Mouse (Mus musculus) spleen, adult 2 months (tissue): ENCODE results near the gene Alg6. TPM values are rescaled to one million over a fixed set of nuclear protein-coding genes. Genes with fewer than 3 reads are reported as not detected.

ENCODE experiments used
- DNase-seq, 2 experiments: peaks; one replicate each; pipeline versions ENCODE4 v3.0.0 to v3.0.0-alpha.2; 2012 to 2021; ENCODE audit warnings: low spot score in 2 of 2, low read depth in 1 of 2
- H3K27ac ChIP-seq: fragments of 200-500 bp; 2 replicates; pipeline ENCODE4 v1.5.1; 2012; ENCODE audit warnings: low read length, inconsistent platforms; ENCODE audit not compliant: insufficient read depth
- H3K27me3 ChIP-seq: fragments of 200-500 bp; 2 replicates; pipeline ENCODE4 v1.6.1; 2012; ENCODE audit warnings: mild to moderate bottlenecking, moderate library complexity, low read length, inconsistent platforms; ENCODE audit not compliant: control insufficient read depth, insufficient read depth
- H3K36me3 ChIP-seq: fragments of 200-500 bp; 2 replicates; pipeline ENCODE4 v1.6.1; 2012; ENCODE audit warnings: mild to moderate bottlenecking, low read length, inconsistent platforms; ENCODE audit not compliant: control insufficient read depth, insufficient read depth
- H3K4me1 ChIP-seq: fragments of 200-500 bp; 2 replicates; pipeline ENCODE4 v1.6.1; 2011; ENCODE audit warnings: inconsistent platforms; ENCODE audit not compliant: control insufficient read depth, insufficient read depth, insufficient read length
- H3K4me3 ChIP-seq: fragments of 200-500 bp; 2 replicates; pipeline ENCODE4 v1.5.1; 2011; ENCODE audit warnings: mild to moderate bottlenecking, inconsistent platforms; ENCODE audit not compliant: insufficient read depth, insufficient read length; ENCODE audit errors: extremely low read depth
- CTCF ChIP-seq: fragments of 200-500 bp; IDR thresholded peaks from 2 replicates; pipeline ENCODE4 v1.5.1; 2011; ENCODE audit warnings: mild to moderate bottlenecking, inconsistent platforms; ENCODE audit not compliant: insufficient read depth, insufficient read length, insufficient replicate concordance; ENCODE audit errors: extremely low read depth
- POLR2A ChIP-seq: fragments of 200-500 bp; IDR thresholded peaks from 2 replicates; pipeline ENCODE4 v1.6.1; 2011; ENCODE audit warnings: low read depth, low read length, inconsistent platforms
- WGBS: fragments of 180-500 bp; shearing (Covaris S2); methylation state at CpG from one replicate; pipeline ENCODE4 v1.1.7; 2018; 5-methylcytosine and 5-hydroxymethylcytosine counted together
- polyA plus RNA-seq: library from polyadenylated mRNA; depleted of rRNA; stranded (reverse); fragments of >200 nt; gene quantifications from 2 replicates; pipeline ENCODE4 v1.2.3, GENCODE M21; 2012; rRNA removed

Gene Alg6
- 1.2 and 1.3 TPM in 2 replicates for polyA plus RNA-seq

DNA sequence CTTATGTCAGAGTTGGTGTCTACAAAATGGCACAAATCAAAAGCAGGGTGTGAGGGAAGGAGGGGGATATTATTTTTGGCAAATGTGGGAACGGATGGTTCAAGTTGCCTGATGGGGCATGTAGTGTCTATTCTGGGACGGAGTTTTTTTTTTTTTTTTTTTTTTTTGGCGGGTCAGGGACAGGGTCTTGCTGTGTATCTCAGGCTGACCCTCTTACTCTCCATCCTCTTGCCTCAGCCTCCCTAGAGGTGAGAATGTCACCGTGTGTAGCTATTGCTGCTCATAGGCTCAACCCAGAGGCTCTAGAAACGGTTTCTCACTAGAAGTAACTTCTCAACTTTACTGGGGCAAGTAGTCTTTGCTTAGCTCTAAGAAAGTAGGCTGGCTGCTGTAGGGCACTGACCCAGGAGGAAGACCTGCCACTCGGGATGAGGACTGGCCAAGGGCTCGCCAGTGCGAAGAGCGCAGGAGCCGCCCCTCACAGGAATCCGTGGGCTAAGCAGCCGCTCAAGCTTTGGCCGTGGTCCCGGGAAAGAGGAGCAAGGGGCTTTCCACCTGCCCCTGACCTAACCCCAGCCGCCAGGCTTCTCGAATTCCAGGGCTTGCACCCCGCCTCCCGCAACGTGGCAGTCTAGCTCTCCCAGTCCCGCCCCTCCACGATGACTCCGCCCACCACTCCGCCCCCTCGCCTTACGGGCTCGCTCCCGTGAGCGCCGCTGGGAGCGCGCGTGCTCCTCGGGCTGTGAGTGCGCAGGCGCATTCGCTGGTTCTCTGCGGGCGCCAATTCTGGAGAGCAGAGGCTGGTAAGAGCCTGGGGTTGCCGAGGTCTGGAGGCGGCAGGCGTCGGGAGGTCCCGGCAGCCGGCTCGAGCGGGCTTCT lies at the start of gene Alg6:
Alg6 (plus strand) TSS at position 761 of the 879 bp plus-strand sequence.
- TF ChIP-seq CTCF (no peak), POLR2A (no peak)
- H3K4me3 ChIP-seq, result peak within 1 kb of the TSS; percentile 64
- WGBS, result 3% methylated on average over 46 of the region's 46 CpGs
- no peaks in the 10 kb centered on the region for H3K27me3 ChIP-seq
- no peak within 1 kb of the TSS; the same call in 1 of the 2 replicates for H3K27ac ChIP-seq
- peaks cover 5% of the 10 kb centered on the region for H3K4me1 ChIP-seq
- DNase-seq, result peak; percentile 74 to 90
- H3K36me3 ChIP-seq, result no peaks in the 10 kb centered on the region; the same call in 1 of the 2 replicates

DNA sequence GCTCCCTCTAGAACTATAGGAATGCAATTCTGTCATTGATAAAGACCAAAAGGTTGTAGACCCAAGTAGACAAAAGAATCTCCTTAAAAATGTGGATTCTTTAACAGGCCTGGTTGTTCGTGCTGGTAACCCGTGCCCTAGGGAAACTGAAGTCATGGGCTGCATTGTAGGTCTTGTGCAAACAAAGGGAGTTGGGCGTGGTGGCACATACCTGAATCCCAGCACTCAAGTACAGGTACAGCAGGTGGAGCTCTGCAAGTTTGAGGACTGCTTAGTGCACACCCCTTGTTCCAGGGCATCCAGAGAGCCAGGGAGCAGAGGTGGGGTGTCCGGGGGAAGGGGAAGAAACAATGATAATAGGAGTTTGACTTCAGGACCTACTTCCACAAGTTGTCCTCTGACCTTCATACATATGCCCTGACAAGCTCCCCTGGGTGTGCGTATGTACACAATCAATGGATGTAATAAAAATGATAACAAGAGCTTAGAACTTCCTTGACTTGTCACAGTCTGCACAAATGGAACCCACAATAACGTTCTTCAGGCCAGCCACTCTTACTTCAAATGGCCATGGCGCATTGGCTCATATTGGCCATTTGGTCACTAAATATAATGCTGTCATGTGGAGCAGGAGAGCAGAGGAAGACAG lies 45.1 kb upstream of the Alg6 start:
- H3K4me1 ChIP-seq, result no peaks in the 10 kb centered on the region
- DNase-seq, result no peak
- H3K4me3 ChIP-seq, result no peak overlapping the region
- no peaks in the 10 kb centered on the region for H3K27me3 ChIP-seq
- TF ChIP-seq POLR2A (no peak), CTCF (no peak)
- WGBS, result 88% methylated on average over 7 of the region's 7 CpGs
- no peak overlapping the region for H3K27ac ChIP-seq
- no peaks in the 10 kb centered on the region for H3K36me3 ChIP-seq

DNA sequence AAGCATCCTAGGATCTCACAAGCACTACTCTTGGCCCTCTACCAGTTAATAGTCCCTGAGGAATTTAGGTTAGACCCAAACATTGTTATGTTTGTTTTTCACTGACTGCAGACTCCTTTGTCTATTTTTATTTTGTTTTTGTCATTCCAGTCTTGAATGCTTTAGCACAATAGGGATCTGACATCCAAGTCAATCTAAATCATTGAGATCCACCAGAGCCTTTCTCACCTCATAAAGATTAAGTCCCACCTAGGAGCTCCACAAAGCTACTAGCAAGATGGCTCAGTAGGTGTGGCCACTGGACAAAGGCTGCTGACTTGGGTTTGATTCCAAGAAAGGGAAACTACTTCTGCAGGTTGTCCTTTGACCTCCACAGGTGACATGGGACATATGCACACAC lies 40.3 kb upstream of the Alg6 start:
- H3K27ac ChIP-seq, result no peak overlapping the region
- H3K27me3 ChIP-seq, result no peaks in the 10 kb centered on the region
- TF ChIP-seq CTCF (no peak), POLR2A (no peak)
- H3K4me1 ChIP-seq, result no peaks in the 10 kb centered on the region
- DNase-seq, result no peak
- no peak overlapping the region for H3K4me3 ChIP-seq
- no peaks in the 10 kb centered on the region for H3K36me3 ChIP-seq

DNA sequence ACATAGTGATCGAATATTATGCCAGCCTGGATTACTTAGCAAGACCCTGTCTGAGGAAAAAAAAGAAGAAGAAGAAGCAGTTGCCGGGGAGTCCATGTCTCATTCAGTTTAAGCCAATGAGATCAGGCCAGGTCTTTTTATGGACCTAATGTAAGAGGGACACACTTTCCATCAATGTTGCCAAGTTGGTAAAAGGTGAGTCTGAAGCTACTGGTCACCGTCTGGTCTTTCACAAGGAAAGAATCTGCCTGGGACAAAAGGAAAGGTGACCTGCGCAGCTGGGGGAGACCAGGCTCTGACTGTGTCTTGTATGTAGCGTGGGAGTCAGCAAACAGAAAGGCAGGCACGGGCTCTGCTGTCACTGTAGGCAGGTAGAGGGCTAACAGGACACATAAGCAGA lies 31.5 kb upstream of the Alg6 start:
- H3K27me3 ChIP-seq, result no peaks in the 10 kb centered on the region
- no peak overlapping the region for H3K4me3 ChIP-seq
- H3K36me3 ChIP-seq, result no peaks in the 10 kb centered on the region
- no peak for DNase-seq
- 89% methylated on average over 6 of the region's 6 CpGs for WGBS
- TF ChIP-seq CTCF (no peak), POLR2A (no peak)
- no peak overlapping the region for H3K27ac ChIP-seq
- H3K4me1 ChIP-seq, result no peaks in the 10 kb centered on the region

DNA sequence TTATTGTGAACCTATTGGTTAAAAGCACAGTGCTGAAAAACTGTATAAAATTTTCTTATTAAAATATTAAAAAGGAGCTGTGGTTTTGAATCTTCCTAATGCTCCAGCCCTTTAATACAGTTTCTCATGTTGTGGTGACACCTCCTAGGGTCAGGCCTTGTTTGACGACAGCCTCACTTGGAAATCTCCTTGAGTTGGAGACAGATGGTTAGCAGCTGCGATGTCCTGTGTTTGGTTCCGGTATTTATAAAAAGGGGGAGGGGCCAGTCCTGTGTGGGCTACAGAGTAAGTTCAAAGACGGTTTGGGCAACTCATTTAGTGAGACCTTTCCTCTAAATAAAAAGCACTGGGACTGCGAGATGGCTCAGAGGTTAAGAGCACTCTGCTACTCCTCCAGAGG lies 29.2 kb upstream of the Alg6 start:
- TF ChIP-seq CTCF (no peak), POLR2A (no peak)
- H3K27me3 ChIP-seq, result no peaks in the 10 kb centered on the region
- WGBS, result 66% methylated on average over 5 of the region's 5 CpGs
- no peak overlapping the region for H3K4me3 ChIP-seq
- H3K4me1 ChIP-seq, result no peaks in the 10 kb centered on the region
- no peak overlapping the region for H3K27ac ChIP-seq
- no peaks in the 10 kb centered on the region for H3K36me3 ChIP-seq
- no peak for DNase-seq

DNA sequence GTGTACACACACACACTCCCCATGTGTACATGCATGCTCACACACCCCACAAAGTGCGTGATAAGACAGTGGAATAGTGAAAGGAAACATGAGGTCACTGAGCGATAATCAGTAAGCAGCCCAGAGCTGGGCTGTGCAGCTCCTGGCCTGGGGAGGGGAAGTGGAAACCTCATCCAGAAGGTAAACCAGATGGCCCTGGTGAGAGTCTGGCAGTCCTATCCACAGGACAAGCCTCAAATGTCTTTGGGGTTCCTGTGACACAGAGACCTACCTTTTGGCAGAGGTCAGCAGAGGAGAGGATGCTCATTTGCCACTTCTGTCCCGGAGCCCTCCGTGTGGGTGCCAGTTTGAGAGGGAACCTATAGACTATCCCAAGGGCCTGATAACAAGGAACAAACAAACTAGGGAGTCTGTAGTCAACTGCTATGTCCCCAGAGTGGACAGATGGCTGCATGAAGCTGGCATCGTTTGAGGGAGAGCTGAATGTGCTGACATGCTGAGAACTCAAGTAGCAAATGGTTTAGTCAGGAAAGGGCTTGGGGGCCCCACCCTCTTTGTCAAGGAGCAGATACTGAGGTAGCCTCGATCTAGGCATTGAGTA lies 2.8 kb upstream of the Alg6 start:
- no peaks in the 10 kb centered on the region for H3K27me3 ChIP-seq
- no peak overlapping the region for H3K27ac ChIP-seq
- WGBS, result 83% methylated on average over 6 of the region's 6 CpGs
- no peak for DNase-seq
- H3K4me3 ChIP-seq, result no peak overlapping the region
- no peaks in the 10 kb centered on the region for H3K36me3 ChIP-seq
- peaks cover 5% of the 10 kb centered on the region for H3K4me1 ChIP-seq
- no peak for TF ChIP-seq CTCF
- no peak for TF ChIP-seq POLR2A
